Mouse (Mus musculus): ENCODE results near the gene Ulk3.

DNA sequence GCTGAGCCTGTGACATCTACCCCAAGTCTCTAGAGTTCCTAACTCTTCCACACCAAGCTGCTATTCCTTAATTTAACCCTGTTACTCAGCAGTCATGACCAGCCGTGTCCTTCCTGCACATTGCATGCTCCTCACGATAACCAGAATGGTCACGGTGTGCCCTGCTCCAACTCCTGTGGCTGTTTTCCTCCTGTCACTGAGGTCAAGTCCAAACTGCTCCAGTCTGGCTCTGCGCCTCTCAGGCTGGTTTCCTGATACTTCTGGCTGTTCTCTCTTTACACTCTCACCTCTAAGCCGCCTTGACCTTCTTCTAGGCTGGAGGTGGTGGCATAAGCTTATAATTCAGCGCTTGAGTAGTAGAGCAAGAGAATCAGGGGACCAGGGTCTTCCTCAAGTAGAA lies 20.8 kb upstream of the Ulk3 start:
- TF ChIP-seq CTCF (IDR thresholded peaks at IDR 0.05; ENCODE audit: control insufficient read depth, insufficient read depth, low read length) (no peak), POLR2A (IDR thresholded peaks at IDR 0.05; ENCODE audit: borderline replicate concordance, control insufficient read depth, low read depth, low read length) (no peak)
